Mouse (Mus musculus): ENCODE results near the gene Rhox2h.
"Not testable (repeated sequence)": the region's sequence is repeated elsewhere in the genome, so short reads cannot be mapped to it uniquely, and the experiment has no call there.

Rhox2h gene

GRCm38 (mm10) chrX:37673177-37673576, at the start of gene Rhox2h:
TSS of gene Rhox2h (minus strand) at chrX:37673277.
- not testable (repeated sequence) for DNase-seq (ENCODE audit: extremely low spot score, low spot score)

GRCm38 (mm10) chrX:37701821-37702387, 28.8 kb upstream of the Rhox2h start:
- no peak for DNase-seq (ENCODE audit: extremely low spot score, low spot score)

- no peak for DNase-seq (ENCODE audit: extremely low spot score, low spot score)
These were observed 19.2 kb upstream of the Rhox2h start for GRCm38 (mm10) chrX:37692261-37692660.

GRCm38 (mm10) chrX:37683031-37683715, 10.1 kb upstream of the Rhox2h start:
- DNase-seq (ENCODE audit: extremely low spot score, low spot score), result no peak

GRCm38 (mm10) chrX:37668664-37669063, 4.4 kb downstream of the Rhox2h start, which contains the start of gene Rhox3h:
TSS of gene Rhox3h (minus strand) at chrX:37668764.
- not testable (repeated sequence) for DNase-seq (ENCODE audit: extremely low spot score, low spot score)

- DNase-seq (ENCODE audit: extremely low spot score, low spot score), result not testable (repeated sequence)
These were observed 21.9 kb downstream of the Rhox2h start, which contains the start of gene Rhox4g for GRCm38 (mm10) chrX:37651227-37651626. TSS of gene Rhox4g (minus strand) at chrX:37651327.

GRCm38 (mm10) chrX:37643370-37643769, 29.7 kb downstream of the Rhox2h start, which contains the start of gene Rhox2g:
TSS of gene Rhox2g (minus strand) at chrX:37643470.
- DNase-seq (ENCODE audit: extremely low spot score, low spot score), result not testable (repeated sequence)

- DNase-seq (ENCODE audit: extremely low spot score, low spot score), result not testable (repeated sequence)
These were observed 44.6 kb downstream of the Rhox2h start, which contains the start of gene Rhox3g for GRCm38 (mm10) chrX:37628512-37628911. TSS of gene Rhox3g (minus strand) at chrX:37628612.

Data from neural tube, embryonic 10.5 days (tissue).